Mouse (Mus musculus) cortical plate, adult 2 months (tissue): ENCODE results near the gene Arhgap17. TPM values are rescaled to one million over a fixed set of nuclear protein-coding genes. Genes with fewer than 3 reads are reported as not detected.

Source experiments
- H3K27ac ChIP-seq: fragments of 200-500 bp; 2 replicates; pipeline ENCODE4 v1.5.1; 2012; ENCODE audit warnings: low read length, control low read depth, inconsistent platforms; ENCODE audit not compliant: insufficient read depth
- H3K4me1 ChIP-seq: fragments of 200-500 bp; 2 replicates; pipeline ENCODE4 v1.6.1; 2011; ENCODE audit warnings: low read length; ENCODE audit not compliant: control insufficient read depth, insufficient read depth
- H3K4me3 ChIP-seq: fragments of 200-500 bp; 2 replicates; pipeline ENCODE4 v1.5.1; 2011; ENCODE audit warnings: mild to moderate bottlenecking, low read length, control low read depth; ENCODE audit not compliant: insufficient read depth
- CTCF ChIP-seq: fragments of 200-500 bp; IDR thresholded peaks from 2 replicates; pipeline ENCODE4 v1.5.1; 2011; ENCODE audit warnings: mild to moderate bottlenecking, control low read depth, low read length; ENCODE audit not compliant: insufficient read depth; ENCODE audit errors: extremely low read depth
- POLR2A ChIP-seq: fragments of 200-500 bp; IDR thresholded peaks from 2 replicates; pipeline ENCODE4 v1.6.1; 2011; ENCODE audit warnings: mild to moderate bottlenecking, low read length, control low read depth; ENCODE audit not compliant: insufficient read depth; ENCODE audit errors: extremely low read depth
- polyA plus RNA-seq: library from polyadenylated mRNA; depleted of rRNA; stranded (reverse); fragments of >200 nt; gene quantifications from 2 replicates; pipeline ENCODE4 v1.2.3, GENCODE M21; 2012

Gene Arhgap17
- polyA plus RNA-seq, 1 experiment: 17.2 TPM

GRCm38 (mm10) chr7:123346631-123347290, 23.0 kb downstream of the Arhgap17 start:
- Histone ChIP-seq H3K4me1 (no peaks in the 10 kb centered on the region; the same call in 1 of the 2 replicates), H3K4me3 (no peak overlapping the region), H3K27ac (no peak overlapping the region)
- TF ChIP-seq CTCF (no peak), POLR2A (no peak)

- peaks cover 5% of the 10 kb centered on the region for H3K4me1 ChIP-seq
- no peak for TF ChIP-seq CTCF
- H3K4me3 ChIP-seq: no peak overlapping the region
- no peak overlapping the region for H3K27ac ChIP-seq
Observed at GRCm38 (mm10) chr7:123345041-123345544, 24.6 kb downstream of the Arhgap17 start.

GRCm38 (mm10) chr7:123344079-123344780, 25.5 kb downstream of the Arhgap17 start:
- Histone ChIP-seq H3K27ac (no peak overlapping the region), H3K4me3 (no peak overlapping the region)
- TF ChIP-seq CTCF (no peak), POLR2A (no peak)

GRCm38 (mm10) chr7:123341896-123342295, 27.8 kb downstream of the Arhgap17 start:
- Histone ChIP-seq H3K4me1 (peaks cover 5% of the 10 kb centered on the region), H3K27ac (no peak overlapping the region), H3K4me3 (no peak overlapping the region)
- no peak for TF ChIP-seq POLR2A
- TF ChIP-seq CTCF: no peak

More at GRCm38 (mm10) chr7:123344079-123344780, 25.5 kb downstream of the Arhgap17 start:
- H3K4me1 ChIP-seq: peaks cover 5% of the 10 kb centered on the region

GRCm38 (mm10) chr7:123338351-123338750, 31.4 kb downstream of the Arhgap17 start:
- peaks cover 7% of the 10 kb centered on the region for H3K4me1 ChIP-seq
- TF ChIP-seq CTCF: no peak
- H3K27ac ChIP-seq: no peak overlapping the region
- no peak overlapping the region for H3K4me3 ChIP-seq

GRCm38 (mm10) chr7:123336322-123336721, 33.4 kb downstream of the Arhgap17 start:
- no peak overlapping the region for H3K27ac ChIP-seq
- no peak overlapping the region for H3K4me3 ChIP-seq
- H3K4me1 ChIP-seq: peaks cover 7% of the 10 kb centered on the region

GRCm38 (mm10) chr7:123330506-123330905, 39.2 kb downstream of the Arhgap17 start:
- Histone ChIP-seq H3K27ac (no peak overlapping the region), H3K4me3 (no peak overlapping the region), H3K4me1 (peaks cover 8% of the 10 kb centered on the region; the same call in 1 of the 2 replicates)
- TF ChIP-seq POLR2A (no peak), CTCF (no peak)

More at GRCm38 (mm10) chr7:123336322-123336721, 33.4 kb downstream of the Arhgap17 start:
- TF ChIP-seq POLR2A (no peak), CTCF (no peak)

GRCm38 (mm10) chr7:123327909-123328308, 41.8 kb downstream of the Arhgap17 start:
- H3K4me1 ChIP-seq: peaks cover 8% of the 10 kb centered on the region; the same call in 1 of the 2 replicates
- H3K27ac ChIP-seq: no peak overlapping the region
- TF ChIP-seq POLR2A: no peak
- no peak for TF ChIP-seq CTCF
- no peak overlapping the region for H3K4me3 ChIP-seq

GRCm38 (mm10) chr7:123326901-123327300, 42.8 kb downstream of the Arhgap17 start:
- TF ChIP-seq CTCF (no peak), POLR2A (no peak)
- H3K4me1 ChIP-seq: peaks cover 9% of the 10 kb centered on the region
- H3K4me3 ChIP-seq: no peak overlapping the region
- no peak overlapping the region for H3K27ac ChIP-seq

GRCm38 (mm10) chr7:123326062-123326461, 43.7 kb downstream of the Arhgap17 start:
- TF ChIP-seq POLR2A: no peak
- TF ChIP-seq CTCF: no peak
- Histone ChIP-seq H3K27ac (no peak overlapping the region), H3K4me3 (no peak overlapping the region), H3K4me1 (peaks cover 9% of the 10 kb centered on the region)
